Mouse (Mus musculus): ENCODE data around the gene Hhatl. TPM values are rescaled to one million over a fixed set of nuclear protein-coding genes. Genes with fewer than 3 reads are reported as not detected.

Gene Hhatl
- polyA plus RNA-seq, 1 experiment from 2014 or later: 1.5 TPM

GRCm38 (mm10) chr9:121822585-121822991 lies 30.3 kb upstream of the Hhatl start:
- peak; percentile 23 for ATAC-seq (ENCODE audit: low FRiP score, low TSS enrichment)
- Histone ChIP-seq H3K27me3 (ENCODE audit: control insufficient read depth, insufficient read depth, low read length) (no peaks in the 10 kb centered on the region), H3K9me3 (ENCODE audit: control insufficient read depth, low read length) (no peaks in the 10 kb centered on the region), H3K9ac (ENCODE audit: low read length) (no peak overlapping the region), H3K4me1 (replicated peaks; ENCODE audit: control insufficient read depth, insufficient read depth) (no peaks in the 10 kb centered on the region), H3K4me3 (ENCODE audit: low read depth, low read length) (no peak overlapping the region), H3K27ac (replicated peaks) (no peak overlapping the region; the same call in 1 of the 2 replicates), H3K4me2 (replicated peaks; ENCODE audit: low read depth) (no peak overlapping the region), H3K36me3 (ENCODE audit: control insufficient read depth, insufficient read depth, low read length) (no peaks in the 10 kb centered on the region)
- no peak for DNase-seq (ENCODE audit: low spot score)
- TF ChIP-seq EP300 (optimal IDR thresholded peaks at IDR 0.05) (no peak), CTCF (IDR thresholded peaks at IDR 0.05; ENCODE audit: low read depth) (no peak)
- WGBS: 48% methylated on average over 6 of the region's 6 CpGs

- Histone ChIP-seq H3K4me3 (ENCODE audit: low read depth, low read length) (no peak overlapping the region), H3K9ac (ENCODE audit: low read length) (no peak overlapping the region), H3K36me3 (ENCODE audit: control insufficient read depth, insufficient read depth, low read length) (no peaks in the 10 kb centered on the region), H3K4me2 (replicated peaks; ENCODE audit: low read depth) (no peak overlapping the region), H3K27ac (replicated peaks) (no peak overlapping the region), H3K4me1 (replicated peaks; ENCODE audit: control insufficient read depth, insufficient read depth) (no peaks in the 10 kb centered on the region), H3K9me3 (ENCODE audit: control insufficient read depth, low read length) (no peaks in the 10 kb centered on the region), H3K27me3 (ENCODE audit: control insufficient read depth, insufficient read depth, low read length) (no peaks in the 10 kb centered on the region)
- DNase-seq (ENCODE audit: low spot score): no peak
- WGBS: 74% methylated on average over 5 of the region's 5 CpGs
- no peak for ATAC-seq (ENCODE audit: low FRiP score, low TSS enrichment)
- TF ChIP-seq CTCF (IDR thresholded peaks at IDR 0.05; ENCODE audit: low read depth) (no peak), EP300 (optimal IDR thresholded peaks at IDR 0.05) (no peak)
Measured at GRCm38 (mm10) chr9:121820765-121821164, 28.5 kb upstream of the Hhatl start.

- no peaks in the 10 kb centered on the region for H3K9me3 ChIP-seq (ENCODE audit: control insufficient read depth, low read length)
- H3K36me3 ChIP-seq (ENCODE audit: control insufficient read depth, insufficient read depth, low read length): no peaks in the 10 kb centered on the region
- DNase-seq (ENCODE audit: low spot score) (no peak), ATAC-seq (ENCODE audit: low FRiP score, low TSS enrichment) (no peak)
- no peak overlapping the region for H3K4me2 ChIP-seq (replicated peaks; ENCODE audit: low read depth)
- TF ChIP-seq EP300 (optimal IDR thresholded peaks at IDR 0.05) (no peak), CTCF (IDR thresholded peaks at IDR 0.05; ENCODE audit: low read depth) (no peak)
- no peaks in the 10 kb centered on the region for H3K4me1 ChIP-seq (replicated peaks; ENCODE audit: control insufficient read depth, insufficient read depth)
- no peaks in the 10 kb centered on the region for H3K27me3 ChIP-seq (ENCODE audit: control insufficient read depth, insufficient read depth, low read length)
- no peak overlapping the region for H3K4me3 ChIP-seq (ENCODE audit: low read depth, low read length)
- H3K9ac ChIP-seq (ENCODE audit: low read length): no peak overlapping the region
- peak overlapping the region; percentile 73 for H3K27ac ChIP-seq (replicated peaks)
- 37% methylated on average over 7 of the region's 7 CpGs for WGBS
Measured at GRCm38 (mm10) chr9:121819771-121820471, 27.6 kb upstream of the Hhatl start.

GRCm38 (mm10) chr9:121819073-121819770 lies 26.9 kb upstream of the Hhatl start:
- DNase-seq (ENCODE audit: low spot score) (no peak), ATAC-seq (ENCODE audit: low FRiP score, low TSS enrichment) (peak; percentile 39; the same call in 1 of the 2 replicates)
- Histone ChIP-seq H3K4me3 (ENCODE audit: low read depth, low read length) (no peak overlapping the region), H3K27me3 (ENCODE audit: control insufficient read depth, insufficient read depth, low read length) (no peaks in the 10 kb centered on the region), H3K4me2 (replicated peaks; ENCODE audit: low read depth) (no peak overlapping the region), H3K36me3 (ENCODE audit: control insufficient read depth, insufficient read depth, low read length) (no peaks in the 10 kb centered on the region), H3K27ac (replicated peaks) (peak overlapping the region; percentile 73), H3K9me3 (ENCODE audit: control insufficient read depth, low read length) (no peaks in the 10 kb centered on the region), H3K9ac (ENCODE audit: low read length) (no peak overlapping the region), H3K4me1 (replicated peaks; ENCODE audit: control insufficient read depth, insufficient read depth) (no peaks in the 10 kb centered on the region)
- no peak for TF ChIP-seq EP300 (optimal IDR thresholded peaks at IDR 0.05)
- no peak for TF ChIP-seq CTCF (IDR thresholded peaks at IDR 0.05; ENCODE audit: low read depth)
- whole genome bisulfite sequencing: 30% methylated on average over 9 of the region's 9 CpGs

GRCm38 (mm10) chr9:121815183-121815582 lies 22.9 kb upstream of the Hhatl start:
- H3K4me3 ChIP-seq (ENCODE audit: low read depth, low read length): no peak overlapping the region
- H3K27ac ChIP-seq (replicated peaks): no peak overlapping the region
- 65% methylated on average over 6 of the region's 6 CpGs for WGBS
- ATAC-seq (ENCODE audit: low FRiP score, low TSS enrichment): no peak
- H3K27me3 ChIP-seq (ENCODE audit: control insufficient read depth, insufficient read depth, low read length): no peaks in the 10 kb centered on the region
- H3K4me1 ChIP-seq (replicated peaks; ENCODE audit: control insufficient read depth, insufficient read depth): no peaks in the 10 kb centered on the region
- TF ChIP-seq CTCF (IDR thresholded peaks at IDR 0.05; ENCODE audit: low read depth): no peak
- TF ChIP-seq EP300 (optimal IDR thresholded peaks at IDR 0.05): no peak
- H3K36me3 ChIP-seq (ENCODE audit: control insufficient read depth, insufficient read depth, low read length): no peaks in the 10 kb centered on the region
- H3K4me2 ChIP-seq (replicated peaks; ENCODE audit: low read depth): no peak overlapping the region
- H3K9ac ChIP-seq (ENCODE audit: low read length): no peak overlapping the region
- DNase-seq (ENCODE audit: low spot score): no peak
- no peaks in the 10 kb centered on the region for H3K9me3 ChIP-seq (ENCODE audit: control insufficient read depth, low read length)
